Mouse (Mus musculus): ENCODE data around the gene Flnc. TPM values are rescaled to one million over a fixed set of nuclear protein-coding genes. Genes with fewer than 3 reads are reported as not detected.

The Flnc gene
- polyA plus RNA-seq, 1 experiment from 2014 or later, result 2.6 TPM

- ATAC-seq (replicated peaks; ENCODE audit: low FRiP score) (no peak), DNase-seq (ENCODE audit: low spot score) (no peak)
- Histone ChIP-seq H3K9me3 (ENCODE audit: control insufficient read depth, low read length) (no peaks in the 10 kb centered on the region), H3K4me1 (replicated peaks; ENCODE audit: control insufficient read depth, insufficient read depth, low read length) (no peaks in the 10 kb centered on the region), H3K27ac (ENCODE audit: low read depth, low read length) (no peak overlapping the region), H3K4me2 (ENCODE audit: low read depth, low read length, severe bottlenecking) (no peak overlapping the region), H3K36me3 (ENCODE audit: control insufficient read depth, insufficient read depth, low read length) (no peaks in the 10 kb centered on the region), H3K4me3 (ENCODE audit: low read depth, low read length) (no peak overlapping the region), H3K9ac (ENCODE audit: low read length) (no peak overlapping the region), H3K27me3 (ENCODE audit: control insufficient read depth, insufficient read depth, low read length) (peaks cover 2% of the 10 kb centered on the region; the same call in 1 of the 2 replicates)
- 92% methylated on average over 13 of the region's 13 CpGs for WGBS
Measured at GRCm38 (mm10) chr6:29482691-29483090, 49.6 kb downstream of the Flnc start.

- Histone ChIP-seq H3K9me3 (ENCODE audit: control insufficient read depth, low read length) (no peaks in the 10 kb centered on the region), H3K27ac (ENCODE audit: low read depth, low read length) (no peak overlapping the region), H3K9ac (ENCODE audit: low read length) (peak overlapping the region; percentile 35; the same call in 1 of the 2 replicates), H3K36me3 (ENCODE audit: control insufficient read depth, insufficient read depth, low read length) (no peaks in the 10 kb centered on the region), H3K4me1 (replicated peaks; ENCODE audit: control insufficient read depth, insufficient read depth, low read length) (no peaks in the 10 kb centered on the region), H3K4me2 (ENCODE audit: low read depth, low read length, severe bottlenecking) (peak overlapping the region; percentile 58), H3K4me3 (ENCODE audit: low read depth, low read length) (peak overlapping the region; percentile 30), H3K27me3 (ENCODE audit: control insufficient read depth, insufficient read depth, low read length) (peaks cover 2% of the 10 kb centered on the region; the same call in 1 of the 2 replicates)
- DNase-seq (ENCODE audit: low spot score) (peak; percentile 93), ATAC-seq (replicated peaks; ENCODE audit: low FRiP score) (peak; percentile 66)
- WGBS, result 4% methylated on average over 26 of the region's 26 CpGs
Measured at GRCm38 (mm10) chr6:29484716-29485559, 51.9 kb downstream of the Flnc start.

GRCm38 (mm10) chr6:29485951-29486350 is 52.9 kb downstream of the Flnc start:
- ATAC-seq (replicated peaks; ENCODE audit: low FRiP score), result no peak
- no peak overlapping the region for H3K4me2 ChIP-seq (ENCODE audit: low read depth, low read length, severe bottlenecking)
- no peaks in the 10 kb centered on the region for H3K4me1 ChIP-seq (replicated peaks; ENCODE audit: control insufficient read depth, insufficient read depth, low read length)
- H3K9me3 ChIP-seq (ENCODE audit: control insufficient read depth, low read length), result no peaks in the 10 kb centered on the region
- H3K36me3 ChIP-seq (ENCODE audit: control insufficient read depth, insufficient read depth, low read length), result no peaks in the 10 kb centered on the region
- H3K9ac ChIP-seq (ENCODE audit: low read length), result no peak overlapping the region
- 64% methylated on average over 2 of the region's 2 CpGs for WGBS
- H3K27ac ChIP-seq (ENCODE audit: low read depth, low read length), result no peak overlapping the region
- DNase-seq (ENCODE audit: low spot score), result no peak
- H3K27me3 ChIP-seq (ENCODE audit: control insufficient read depth, insufficient read depth, low read length), result peaks cover 2% of the 10 kb centered on the region; the same call in 1 of the 2 replicates
- no peak overlapping the region for H3K4me3 ChIP-seq (ENCODE audit: low read depth, low read length)

- no peaks in the 10 kb centered on the region for H3K4me1 ChIP-seq (replicated peaks; ENCODE audit: control insufficient read depth, insufficient read depth, low read length)
- ATAC-seq (replicated peaks; ENCODE audit: low FRiP score) (no peak), DNase-seq (ENCODE audit: low spot score) (no peak)
- peaks cover 15% of the 10 kb centered on the region for H3K27me3 ChIP-seq (ENCODE audit: control insufficient read depth, insufficient read depth, low read length)
- no peaks in the 10 kb centered on the region for H3K36me3 ChIP-seq (ENCODE audit: control insufficient read depth, insufficient read depth, low read length)
- no peak overlapping the region for H3K4me3 ChIP-seq (ENCODE audit: low read depth, low read length)
- H3K9ac ChIP-seq (ENCODE audit: low read length), result no peak overlapping the region
- H3K4me2 ChIP-seq (ENCODE audit: low read depth, low read length, severe bottlenecking), result no peak overlapping the region
- WGBS, result 87% methylated on average over 4 of the region's 4 CpGs
- H3K9me3 ChIP-seq (ENCODE audit: control insufficient read depth, low read length), result no peaks in the 10 kb centered on the region
- no peak overlapping the region for H3K27ac ChIP-seq (ENCODE audit: low read depth, low read length)
Measured at GRCm38 (mm10) chr6:29494101-29494500, 61.0 kb downstream of the Flnc start.

GRCm38 (mm10) chr6:29496270-29496669 is 63.2 kb downstream of the Flnc start:
- no peak overlapping the region for H3K27ac ChIP-seq (ENCODE audit: low read depth, low read length)
- H3K4me2 ChIP-seq (ENCODE audit: low read depth, low read length, severe bottlenecking), result peak overlapping the region; percentile 18; the same call in 1 of the 2 replicates
- no peak overlapping the region for H3K9ac ChIP-seq (ENCODE audit: low read length)
- DNase-seq (ENCODE audit: low spot score), result no peak
- no peak for ATAC-seq (replicated peaks; ENCODE audit: low FRiP score)
- peaks cover 15% of the 10 kb centered on the region for H3K27me3 ChIP-seq (ENCODE audit: control insufficient read depth, insufficient read depth, low read length)
- no peaks in the 10 kb centered on the region for H3K36me3 ChIP-seq (ENCODE audit: control insufficient read depth, insufficient read depth, low read length)
- no peak overlapping the region for H3K4me3 ChIP-seq (ENCODE audit: low read depth, low read length)
- H3K9me3 ChIP-seq (ENCODE audit: control insufficient read depth, low read length), result no peaks in the 10 kb centered on the region
- no peaks in the 10 kb centered on the region for H3K4me1 ChIP-seq (replicated peaks; ENCODE audit: control insufficient read depth, insufficient read depth, low read length)
- WGBS, result 16% methylated on average over 23 of the region's 25 CpGs

- DNase-seq (ENCODE audit: low spot score), result no peak
- no peak for ATAC-seq (replicated peaks; ENCODE audit: low FRiP score)
- Histone ChIP-seq H3K4me2 (ENCODE audit: low read depth, low read length, severe bottlenecking) (no peak overlapping the region), H3K36me3 (ENCODE audit: control insufficient read depth, insufficient read depth, low read length) (no peaks in the 10 kb centered on the region), H3K4me3 (ENCODE audit: low read depth, low read length) (no peak overlapping the region), H3K27ac (ENCODE audit: low read depth, low read length) (no peak overlapping the region), H3K9ac (ENCODE audit: low read length) (no peak overlapping the region), H3K27me3 (ENCODE audit: control insufficient read depth, insufficient read depth, low read length) (peaks cover 15% of the 10 kb centered on the region), H3K9me3 (ENCODE audit: control insufficient read depth, low read length) (no peaks in the 10 kb centered on the region), H3K4me1 (replicated peaks; ENCODE audit: control insufficient read depth, insufficient read depth, low read length) (no peaks in the 10 kb centered on the region)
- WGBS, result 48% methylated on average over 2 of the region's 2 CpGs
Measured at GRCm38 (mm10) chr6:29497791-29498190, 64.7 kb downstream of the Flnc start.

- H3K4me3 ChIP-seq (ENCODE audit: low read depth, low read length), result no peak overlapping the region
- no peaks in the 10 kb centered on the region for H3K4me1 ChIP-seq (replicated peaks; ENCODE audit: control insufficient read depth, insufficient read depth, low read length)
- peaks cover 15% of the 10 kb centered on the region for H3K27me3 ChIP-seq (ENCODE audit: control insufficient read depth, insufficient read depth, low read length)
- H3K9ac ChIP-seq (ENCODE audit: low read length), result no peak overlapping the region
- no peak overlapping the region for H3K4me2 ChIP-seq (ENCODE audit: low read depth, low read length, severe bottlenecking)
- DNase-seq (ENCODE audit: low spot score) (no peak), ATAC-seq (replicated peaks; ENCODE audit: low FRiP score) (no peak)
- WGBS, result 92% methylated on average over 7 of the region's 7 CpGs
- no peak overlapping the region for H3K27ac ChIP-seq (ENCODE audit: low read depth, low read length)
- H3K9me3 ChIP-seq (ENCODE audit: control insufficient read depth, low read length), result no peaks in the 10 kb centered on the region
- H3K36me3 ChIP-seq (ENCODE audit: control insufficient read depth, insufficient read depth, low read length), result no peaks in the 10 kb centered on the region
Measured at GRCm38 (mm10) chr6:29500177-29500576, 67.1 kb downstream of the Flnc start.

- Histone ChIP-seq H3K9me3 (ENCODE audit: control insufficient read depth, low read length) (no peaks in the 10 kb centered on the region), H3K4me1 (replicated peaks; ENCODE audit: control insufficient read depth, insufficient read depth, low read length) (no peaks in the 10 kb centered on the region), H3K27me3 (ENCODE audit: control insufficient read depth, insufficient read depth, low read length) (peaks cover 13% of the 10 kb centered on the region), H3K9ac (ENCODE audit: low read length) (no peak overlapping the region), H3K27ac (ENCODE audit: low read depth, low read length) (no peak overlapping the region), H3K36me3 (ENCODE audit: control insufficient read depth, insufficient read depth, low read length) (no peaks in the 10 kb centered on the region), H3K4me3 (ENCODE audit: low read depth, low read length) (no peak overlapping the region), H3K4me2 (ENCODE audit: low read depth, low read length, severe bottlenecking) (no peak overlapping the region)
- 87% methylated on average over 6 of the region's 6 CpGs for WGBS
- ATAC-seq (replicated peaks; ENCODE audit: low FRiP score), result no peak
- no peak for DNase-seq (ENCODE audit: low spot score)
Measured at GRCm38 (mm10) chr6:29500810-29501209, 67.8 kb downstream of the Flnc start.

- Histone ChIP-seq H3K27me3 (ENCODE audit: control insufficient read depth, insufficient read depth, low read length) (peaks cover 12% of the 10 kb centered on the region), H3K4me2 (ENCODE audit: low read depth, low read length, severe bottlenecking) (no peak overlapping the region), H3K36me3 (ENCODE audit: control insufficient read depth, insufficient read depth, low read length) (no peaks in the 10 kb centered on the region), H3K9ac (ENCODE audit: low read length) (no peak overlapping the region), H3K4me3 (ENCODE audit: low read depth, low read length) (no peak overlapping the region), H3K9me3 (ENCODE audit: control insufficient read depth, low read length) (no peaks in the 10 kb centered on the region), H3K4me1 (replicated peaks; ENCODE audit: control insufficient read depth, insufficient read depth, low read length) (no peaks in the 10 kb centered on the region), H3K27ac (ENCODE audit: low read depth, low read length) (no peak overlapping the region)
- no peak for DNase-seq (ENCODE audit: low spot score)
- 93% methylated on average over 1 of the region's 1 CpGs for WGBS
- no peak for ATAC-seq (replicated peaks; ENCODE audit: low FRiP score)
Measured at GRCm38 (mm10) chr6:29501599-29501998, 68.5 kb downstream of the Flnc start.
